Mouse (Mus musculus) right cerebral cortex, postnatal 14 days (tissue): ENCODE results near the gene Suox.
A peak's percentile ranks its signal among the peaks of the same experiment; 100 is the strongest.
"Not testable (repeated sequence)": the region's sequence is repeated elsewhere in the genome, so short reads cannot be mapped to it uniquely, and the experiment has no call there.

Source experiments
- DNase-seq: peaks from one replicate; pipeline ENCODE4 v3.0.0; 2022

Suox gene

GRCm38 (mm10) chr10:128663441-128664220, 10.2 kb downstream of the Suox start:
- no peak for DNase-seq

- no peak for DNase-seq
These were observed 11.4 kb downstream of the Suox start for GRCm38 (mm10) chr10:128662465-128662864.

- no peak for DNase-seq
These were observed 14.4 kb downstream of the Suox start for GRCm38 (mm10) chr10:128659490-128659889.

DNA sequence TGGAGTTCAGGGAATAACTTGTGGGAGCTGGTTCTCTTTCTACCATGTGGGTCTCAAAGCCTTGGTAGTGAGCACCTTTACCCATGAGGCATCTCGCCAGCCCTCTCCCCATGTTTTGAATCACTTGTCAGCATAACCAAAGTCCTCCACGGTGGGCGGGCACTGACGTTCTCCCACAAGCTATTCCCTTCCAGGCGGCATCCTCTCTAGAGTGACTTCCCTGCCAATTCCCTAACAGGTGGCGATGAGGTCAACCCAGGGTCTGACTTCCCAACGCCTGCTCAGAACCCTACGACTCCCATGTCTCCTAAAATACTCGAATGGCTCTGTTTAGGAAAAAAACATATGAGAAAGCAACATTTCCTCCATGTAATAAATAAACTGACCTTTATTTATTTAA, 16.0 kb downstream of the Suox start:
- no peak for DNase-seq

- no peak for DNase-seq
These were observed 17.1 kb downstream of the Suox start for GRCm38 (mm10) chr10:128656731-128657130.

- DNase-seq: no peak
These were observed 18.6 kb downstream of the Suox start for GRCm38 (mm10) chr10:128655254-128655653.

DNA sequence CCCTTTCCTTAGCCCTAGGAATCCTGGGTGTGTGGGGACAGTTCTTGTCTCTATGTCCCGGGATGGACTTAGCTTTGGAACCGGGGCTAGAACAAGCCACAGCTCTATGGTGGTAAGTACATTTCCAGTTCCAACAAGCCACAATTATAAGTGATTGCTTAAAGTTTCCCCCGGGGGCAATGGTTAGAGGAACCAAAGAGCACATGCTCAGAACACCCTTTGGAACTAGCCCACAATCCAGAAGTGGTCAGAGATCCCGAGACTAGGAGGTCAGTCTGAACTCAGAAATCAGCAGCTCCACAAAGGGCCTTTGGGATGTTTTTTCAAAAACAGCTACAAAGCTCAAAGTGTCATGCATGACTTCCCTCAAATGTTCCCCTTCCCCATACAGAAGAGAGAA, 20.0 kb downstream of the Suox start:
- no peak for DNase-seq

DNA sequence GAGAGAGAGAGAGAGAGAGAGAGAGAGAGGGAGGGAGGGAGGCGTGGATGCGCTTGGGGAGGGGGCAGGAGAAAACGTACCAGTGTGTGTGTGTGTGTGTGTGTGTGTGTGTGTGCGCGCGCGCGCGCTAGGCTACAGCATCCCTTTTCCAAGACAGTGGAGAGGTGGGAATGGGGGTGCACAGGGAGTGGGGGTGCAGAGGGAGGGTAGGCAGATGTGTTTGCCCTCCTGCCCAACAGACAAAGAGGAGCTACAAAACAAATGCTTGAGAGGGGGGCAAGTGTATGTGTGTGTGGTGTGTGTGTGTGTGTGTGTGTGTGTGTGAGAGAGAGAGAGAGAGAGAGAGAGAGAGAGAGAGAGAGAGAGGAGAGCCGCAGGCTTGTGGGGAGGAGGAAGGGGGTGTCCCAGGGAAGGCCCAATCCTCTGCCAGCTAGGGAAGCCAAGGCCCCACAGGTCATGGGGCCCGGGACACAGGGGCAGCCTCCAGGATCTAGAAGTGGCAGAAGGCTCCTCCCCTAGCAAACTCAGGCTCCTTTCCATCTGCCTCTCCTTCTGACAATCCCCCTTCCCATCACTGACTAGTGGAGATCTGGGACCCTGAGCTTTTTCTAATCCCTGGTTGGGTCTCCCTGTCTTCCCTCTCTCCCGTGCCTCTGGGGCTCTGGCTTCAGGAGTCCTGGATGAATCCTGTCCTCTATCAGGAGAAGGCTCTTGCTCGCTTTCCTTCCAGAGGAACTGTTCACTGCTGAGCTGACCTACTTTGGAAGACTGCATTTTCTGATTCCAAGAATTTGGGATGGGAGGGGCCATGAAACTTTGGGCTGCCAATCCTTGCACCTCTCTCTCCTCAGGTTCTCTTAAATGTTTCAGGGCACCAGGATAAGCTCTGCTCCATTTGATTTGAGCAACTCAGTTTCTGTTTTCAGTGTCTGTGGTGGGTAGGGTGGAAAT, 27.5 kb downstream of the Suox start:
- DNase-seq: peak; percentile 71

GRCm38 (mm10) chr10:128645111-128646011, 28.5 kb downstream of the Suox start, which contains the start of gene Ikzf4:
Ikzf4 (minus strand) TSS chr10:128645991.
- peak; percentile 50 for DNase-seq

GRCm38 (mm10) chr10:128642749-128643148, 31.1 kb downstream of the Suox start:
- no peak for DNase-seq

DNA sequence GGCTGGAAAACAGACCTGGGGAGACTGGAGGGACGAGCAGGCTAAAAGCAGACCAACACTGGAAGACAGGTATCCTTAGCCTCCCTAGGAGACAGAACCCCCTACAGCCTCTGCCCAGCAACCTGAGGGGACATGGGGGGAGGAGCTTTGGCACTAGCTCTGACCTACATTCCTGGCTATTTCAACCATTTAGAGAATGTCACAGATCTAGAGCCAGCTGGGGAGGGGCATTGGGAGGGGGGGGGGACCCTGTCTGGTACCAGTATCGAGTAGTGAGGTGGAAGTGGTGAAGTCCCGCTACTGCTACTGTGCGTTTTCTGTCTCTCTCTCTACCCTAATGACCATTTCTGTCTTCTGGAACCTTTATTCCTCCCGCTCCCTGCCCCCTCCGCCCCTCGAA, 32.0 kb downstream of the Suox start:
- DNase-seq: no peak

- no peak for DNase-seq
These were observed 33.0 kb downstream of the Suox start for GRCm38 (mm10) chr10:128640891-128641290.

GRCm38 (mm10) chr10:128639999-128640398, 33.9 kb downstream of the Suox start:
- no peak for DNase-seq

DNA sequence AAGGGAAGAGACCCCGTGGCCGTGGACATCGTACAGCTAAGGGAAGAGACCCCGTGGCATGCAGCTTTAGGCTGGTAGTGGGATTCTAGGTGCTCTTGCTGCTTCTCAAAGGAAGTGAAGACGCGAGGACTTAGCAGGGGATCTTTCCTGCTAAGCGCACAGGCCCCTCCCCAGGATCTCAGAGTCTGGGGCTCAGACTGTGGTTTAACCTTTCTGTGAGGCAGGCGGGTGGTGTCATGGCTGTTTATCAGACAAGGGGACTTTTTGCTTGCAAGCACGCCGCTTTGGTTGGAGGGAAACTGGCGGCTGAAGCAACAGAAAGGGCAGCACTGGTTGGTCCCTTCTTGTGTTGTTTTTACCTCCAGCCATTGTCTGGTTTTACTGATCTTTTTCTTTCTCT, 36.9 kb downstream of the Suox start:
- no peak for DNase-seq

GRCm38 (mm10) chr10:128636561-128636960, 37.3 kb downstream of the Suox start:
- DNase-seq: no peak

GRCm38 (mm10) chr10:128635697-128636096, 38.2 kb downstream of the Suox start:
- no peak for DNase-seq

DNA sequence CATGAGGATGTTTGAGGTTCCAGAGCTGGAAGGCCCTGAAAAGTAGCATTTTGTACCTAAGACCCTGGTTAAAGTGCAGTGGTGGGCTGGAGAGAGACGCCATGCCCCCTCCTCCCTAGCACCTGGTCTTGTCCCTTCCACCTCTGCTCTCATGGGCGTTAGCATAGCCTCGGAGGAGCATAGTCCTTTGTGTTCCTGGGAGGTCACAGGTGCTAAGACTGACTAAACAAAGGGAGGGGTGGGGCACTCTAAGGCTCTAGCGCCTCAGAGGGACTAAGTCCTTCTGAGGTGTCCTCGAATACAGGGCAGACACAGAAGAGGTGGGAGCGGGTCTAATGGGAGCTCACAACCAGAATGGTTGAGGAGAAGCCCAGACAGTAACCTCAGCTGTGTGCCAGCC, 42.3 kb downstream of the Suox start:
- no peak for DNase-seq

DNA sequence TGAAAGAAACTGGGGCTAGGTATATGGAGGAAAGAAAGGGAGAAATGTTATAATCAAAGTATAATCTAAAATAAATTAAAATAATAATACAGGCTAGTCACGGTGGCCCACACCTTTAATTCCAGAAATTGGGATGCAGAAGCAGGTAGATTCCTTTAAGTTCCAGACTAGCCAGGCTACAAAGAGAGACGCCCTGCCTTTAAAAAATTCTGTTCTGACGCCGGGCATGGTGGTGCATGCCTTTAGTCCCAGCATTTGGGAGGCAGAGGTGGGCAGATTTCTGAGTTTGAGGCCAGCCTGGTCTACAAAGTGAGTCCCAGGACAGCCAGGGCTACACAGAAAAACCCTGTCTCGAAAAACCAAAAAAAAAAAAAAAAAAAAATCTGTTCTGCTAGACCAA, 43.6 kb downstream of the Suox start:
- DNase-seq: not testable (repeated sequence)

GRCm38 (mm10) chr10:128629746-128630145, 44.1 kb downstream of the Suox start:
- DNase-seq: no peak

GRCm38 (mm10) chr10:128627398-128628317, 46.2 kb downstream of the Suox start:
- DNase-seq: no peak
